In genomic region chr2:35659578-35660194, GRCm38 (mm10) we compare ENCODE assay signal across 22 mouse cellular contexts.
DNase-seq lines count a peak whose midpoint lies in the region; ATAC-seq lines count a peak whose summit lies in the region.
"Had no signal": no experiment of that assay in that cellular context is flagged by ENCODE, and none has a peak within 500 bp of the region (broad histone marks: within the 10 kb centered on the region; RNA-seq: fewer than 3 reads in every experiment).

No protein-coding gene starts in this region.

- H3K9me3 ChIP-seq in heart, embryonic 13.5 days = no peaks in the 10 kb centered on the region
- no peaks in the 10 kb centered on the region for H3K9me3 ChIP-seq in intestine, embryonic 16.5 days (ENCODE audit: control insufficient read depth, low read length)
- no peaks in the 10 kb centered on the region for H3K9me3 ChIP-seq in forebrain, embryonic 10.5 days
- H3K9me3 ChIP-seq: embryonic facial prominence, embryonic 15.5 days; forebrain, embryonic 15.5 days; heart, embryonic 10.5 days; heart, embryonic 15.5 days; hindbrain, embryonic 13.5 days had no signal

- ATAC-seq in heart, embryonic 13.5 days (ENCODE audit: extremely low read depth, insufficient number of reproducible peaks, low FRiP score, low TSS enrichment) = no peak
- ATAC-seq in intestine, embryonic 16.5 days = peak; percentile 72
- ATAC-seq: CD4-positive, CD25-positive, alpha-beta regulatory T cell, adult 4 months had no signal

- DNase-seq in heart, adult 9 months (ENCODE audit: low spot score in 2 of 2) = no peak
- peak; percentile 60 for DNase-seq in adrenal gland, postnatal 14 days
- DNase-seq in spleen, postnatal 10 days (ENCODE audit: low spot score in 2 of 2) = no peak
- DNase-seq in forebrain, embryonic 10.5 days (ENCODE audit: extremely low spot score, low spot score) = no peak
- DNase-seq: B cell, adult 2 months; cerebellum, adult 11 months; cerebellum, adult 8-10 months; cerebellum, postnatal 14 days; embryo, embryonic 11 days; gastrocnemius, postnatal 36 days; heart, adult 11 months; heart, postnatal 14 days had no signal

- peaks cover 10% of the 10 kb centered on the region; the same call in 1 of the 2 replicates for H3K36me3 ChIP-seq in heart, embryonic 13.5 days
- no peaks in the 10 kb centered on the region; the same call in 1 of the 2 replicates for H3K36me3 ChIP-seq in intestine, embryonic 16.5 days (ENCODE audit: control insufficient read depth, insufficient read depth, low read length)
- no peaks in the 10 kb centered on the region for H3K36me3 ChIP-seq in forebrain, embryonic 10.5 days (replicated peaks)
- H3K36me3 ChIP-seq: embryonic facial prominence, embryonic 15.5 days; forebrain, embryonic 15.5 days; G1E; heart, embryonic 15.5 days; hindbrain, embryonic 13.5 days had no signal

- no peaks in the 10 kb centered on the region for H3K27me3 ChIP-seq in heart, embryonic 13.5 days (replicated peaks)
- H3K27me3 ChIP-seq in intestine, embryonic 16.5 days (replicated peaks; ENCODE audit: control insufficient read depth, insufficient read depth, low read length) = no peaks in the 10 kb centered on the region
- H3K27me3 ChIP-seq in forebrain, embryonic 10.5 days (ENCODE audit: poor library complexity, severe bottlenecking) = no peaks in the 10 kb centered on the region
- H3K27me3 ChIP-seq: embryonic facial prominence, embryonic 15.5 days; forebrain, embryonic 15.5 days; heart, embryonic 15.5 days; hindbrain, embryonic 13.5 days had no signal

- H3K4me1 ChIP-seq in heart, embryonic 13.5 days = peaks cover 91% of the 10 kb centered on the region
- H3K4me1 ChIP-seq in intestine, embryonic 16.5 days (ENCODE audit: control insufficient read depth, insufficient read depth, low read length) = peaks cover 47% of the 10 kb centered on the region
- H3K4me1 ChIP-seq in forebrain, embryonic 10.5 days = peaks cover 67% of the 10 kb centered on the region

- no peak overlapping the region for H3K4me3 ChIP-seq in heart, embryonic 13.5 days
- no peak overlapping the region for H3K4me3 ChIP-seq in intestine, embryonic 16.5 days (ENCODE audit: low read length)
- H3K4me3 ChIP-seq in forebrain, embryonic 10.5 days = no peak overlapping the region
- H3K4me3 ChIP-seq: embryonic facial prominence, embryonic 15.5 days; erythroblast, embryonic 14.5 days; heart, embryonic 10.5 days; heart, embryonic 15.5 days had no signal

- 0 out of 2 replicates have a peak overlapping the region, but pooled peaks have one; percentile 24 for H3K27ac ChIP-seq in heart, embryonic 13.5 days (replicated peaks)
- H3K27ac ChIP-seq in intestine, embryonic 16.5 days (ENCODE audit: low read length) = peak overlapping the region; percentile 57
- H3K27ac ChIP-seq in forebrain, embryonic 10.5 days = no peak overlapping the region
- H3K27ac ChIP-seq: embryonic facial prominence, embryonic 15.5 days; forebrain, embryonic 15.5 days; heart, embryonic 10.5 days; heart, embryonic 15.5 days; hindbrain, embryonic 13.5 days had no signal

- no peak overlapping the region for H3K9ac ChIP-seq in heart, embryonic 13.5 days
- H3K9ac ChIP-seq in intestine, embryonic 16.5 days (ENCODE audit: low read depth, low read length) = no peak overlapping the region
- H3K9ac ChIP-seq: embryonic facial prominence, embryonic 15.5 days; forebrain, embryonic 15.5 days; heart, embryonic 15.5 days; hindbrain, embryonic 13.5 days had no signal

- 67% methylated on average over 5 of the region's 5 CpGs for WGBS in heart, embryonic 13.5 days
- 68% methylated on average over 5 of the region's 5 CpGs for WGBS in intestine, embryonic 16.5 days
- WGBS in forebrain, embryonic 10.5 days = 89% methylated on average over 5 of the region's 5 CpGs

- H3K4me2 ChIP-seq in heart, embryonic 13.5 days = no peak overlapping the region
- no peak overlapping the region for H3K4me2 ChIP-seq in intestine, embryonic 16.5 days (ENCODE audit: low read depth, low read length)
- H3K4me2 ChIP-seq: embryonic facial prominence, embryonic 15.5 days; forebrain, embryonic 15.5 days had no signal
